Mouse (Mus musculus): ENCODE measurements around the gene Slc35e3. TPM values are rescaled to one million over a fixed set of nuclear protein-coding genes. Genes with fewer than 3 reads are reported as not detected.

Gene Slc35e3
- total RNA-seq, 2 experiments from 2014 or later: 3.7 to 5.0 TPM

- DNase-seq (ENCODE audit: low spot score): no peak
These were observed 60.1 kb downstream of the Slc35e3 start for GRCm38 (mm10) chr10:117685849-117686591.

- no peak for DNase-seq (ENCODE audit: low spot score)
These were observed 60.9 kb downstream of the Slc35e3 start for GRCm38 (mm10) chr10:117685171-117685848.

GRCm38 (mm10) chr10:117684298-117685170 lies 61.6 kb downstream of the Slc35e3 start:
- DNase-seq (ENCODE audit: low spot score): no peak

- DNase-seq (ENCODE audit: low spot score): no peak
These were observed 62.5 kb downstream of the Slc35e3 start for GRCm38 (mm10) chr10:117683734-117684037.

Other genes starting within 250 kb of the Slc35e3 start
- 1 to 10 TPM; 2.5 to 2.9 TPM for gene Cpm, start 116.9 kb downstream of the Slc35e3 start, total RNA-seq (2021)
- 10 to 100 TPM; 45.7 to 50.2 TPM for gene Mdm2, start 35.6 kb downstream of the Slc35e3 start, total RNA-seq (2021)
- 1 to 10 TPM; 5.5 to 5.6 TPM for gene Nup107, start 46.3 kb upstream of the Slc35e3 start, total RNA-seq (2021)
- 10 to 100 TPM; 18.7 to 24.9 TPM for gene Rap1b, start 99.7 kb upstream of the Slc35e3 start, total RNA-seq (2021)